Mouse (Mus musculus): ENCODE results near the gene U2af2. TPM values are rescaled to one million over a fixed set of nuclear protein-coding genes. Genes with fewer than 3 reads are reported as not detected.

Gene U2af2
- polyA plus RNA-seq, 1 experiment = 534 TPM

DNA sequence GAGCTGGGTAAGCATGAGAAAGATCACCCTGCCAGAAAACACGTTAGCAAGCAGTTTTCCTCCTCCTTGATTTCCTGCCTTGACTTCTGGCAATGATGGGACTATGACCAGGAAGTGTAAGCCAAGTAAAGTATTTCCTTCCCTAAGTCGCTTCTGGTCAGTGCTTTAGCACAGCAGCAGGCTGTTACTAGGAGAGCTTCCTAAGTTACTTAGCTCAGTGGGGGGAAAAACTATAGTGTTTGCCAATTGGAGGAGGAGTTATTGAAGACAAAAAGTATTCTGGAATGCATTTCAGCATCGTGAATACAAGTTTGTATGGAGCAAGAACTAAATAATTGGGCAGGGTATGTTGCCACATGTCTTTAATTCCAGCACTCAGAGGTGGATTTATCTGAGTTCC lies 50.8 kb downstream of the U2af2 start:
- TF ChIP-seq GATA1 (IDR thresholded peaks at IDR 0.05; ENCODE audit: low read length) = no peak

DNA sequence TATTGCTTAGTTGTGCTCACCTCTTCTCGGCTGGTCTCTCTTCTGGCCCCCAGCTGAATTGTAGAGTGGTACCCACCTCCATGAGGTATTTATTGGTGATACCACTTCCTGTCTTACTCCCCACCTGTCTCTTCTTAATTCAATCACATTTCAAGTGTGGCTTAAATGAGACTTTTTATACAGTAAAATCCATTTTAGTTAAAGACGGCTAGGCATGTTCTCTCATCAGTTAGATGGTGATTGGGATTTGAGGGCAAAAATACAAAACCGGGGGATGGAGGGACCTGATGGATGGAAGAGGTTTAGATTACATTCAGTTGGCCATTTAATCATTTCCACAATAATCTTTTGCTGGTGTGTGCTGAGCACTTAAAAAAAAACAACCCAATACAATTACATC lies 54.9 kb downstream of the U2af2 start, which contains the start of gene Rfpl4:
Gene Rfpl4 (minus strand): TSS at position 101 of the 400 bp plus-strand sequence.
- no peak for TF ChIP-seq GATA1 (IDR thresholded peaks at IDR 0.05; ENCODE audit: low read length)

DNA sequence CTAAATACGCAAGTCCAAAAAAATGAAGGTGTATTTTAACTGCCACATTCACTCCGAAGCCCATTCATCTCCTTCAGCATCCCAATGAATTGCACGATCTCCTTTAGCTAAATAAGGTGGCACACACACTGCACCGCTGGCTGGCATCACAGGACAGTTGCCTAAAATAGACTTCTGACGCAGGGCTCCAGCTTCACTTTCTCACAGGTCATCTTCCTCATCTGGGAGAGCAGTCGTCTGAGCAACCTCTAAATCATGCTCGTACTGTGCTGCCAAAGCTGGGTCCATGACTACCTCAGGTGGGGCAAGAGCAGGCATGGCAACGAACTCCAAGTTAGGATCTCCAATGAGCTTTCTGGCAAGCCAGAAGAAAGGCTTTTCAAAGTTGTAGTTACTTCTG lies 63.1 kb downstream of the U2af2 start:
- no peak for TF ChIP-seq GATA1 (IDR thresholded peaks at IDR 0.05; ENCODE audit: low read length)

DNA sequence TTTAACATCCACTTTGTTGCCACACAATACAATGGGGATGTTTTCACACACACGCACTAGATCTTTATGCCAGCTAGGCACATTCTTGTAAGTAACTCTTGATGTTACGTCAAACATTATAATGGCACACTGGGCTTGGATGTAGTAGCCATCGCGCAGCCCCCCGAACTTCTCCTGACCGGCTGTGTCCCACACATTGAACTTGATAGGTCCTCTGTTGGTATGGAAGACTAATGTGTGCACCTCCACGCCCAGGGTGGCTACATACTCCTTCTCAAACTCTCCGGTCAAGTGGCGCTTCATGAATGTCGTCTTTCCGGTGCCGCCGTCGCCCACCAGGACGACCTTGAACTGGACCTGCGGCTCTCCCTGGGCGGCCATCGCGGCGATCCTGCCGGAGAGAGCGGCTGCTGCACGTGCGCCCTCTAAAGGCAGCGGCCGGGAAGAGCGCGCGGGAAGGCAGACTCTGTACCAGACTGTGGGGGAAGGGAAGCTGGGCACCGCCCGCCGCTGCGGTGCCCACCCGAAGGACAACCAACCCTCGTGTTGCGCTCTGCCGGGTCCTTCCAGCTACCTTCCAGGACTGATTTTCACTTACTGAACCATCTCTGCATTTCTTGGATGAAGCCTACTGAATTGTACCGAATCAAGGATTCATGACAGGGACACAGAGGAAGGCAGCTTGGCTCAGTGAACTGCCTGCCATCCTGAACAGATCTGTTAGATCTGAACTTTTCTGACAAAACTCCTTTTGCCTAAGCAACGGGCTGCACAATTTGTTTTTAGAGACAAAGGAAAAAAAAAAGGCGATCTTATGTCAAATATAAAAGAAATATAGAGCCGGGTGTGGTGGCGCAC lies 63.8 kb downstream of the U2af2 start, which contains the start of gene Rasl2-9:
Gene Rasl2-9 (minus strand): TSS at position 402 of the 858 bp plus-strand sequence.
- TF ChIP-seq GATA1 (IDR thresholded peaks at IDR 0.05; ENCODE audit: low read length) = no peak

Other genes starting within 250 kb of the U2af2 start
- 434 and 528 TPM in 2 replicates for gene Ube2s, start 249.6 kb upstream of the U2af2 start, polyA plus RNA-seq (2012)
- gene Shisa7, start 217.4 kb upstream of the U2af2 start, polyA plus RNA-seq (2012) = not detected in 2 replicates
- 11.3 and 13.0 TPM in 2 replicates for gene Isoc2b, start 191.9 kb upstream of the U2af2 start, polyA plus RNA-seq (2012)
- 10.8 and 31.1 TPM in 2 replicates for gene Isoc2a, start 185.0 kb upstream of the U2af2 start, polyA plus RNA-seq (2012)
- gene Gm36210, start 155.6 kb upstream of the U2af2 start, polyA plus RNA-seq (2012) = not detected in 2 replicates
- 57.2 and 60.0 TPM in 2 replicates for gene Zfp628, start 146.9 kb upstream of the U2af2 start, polyA plus RNA-seq (2012)
- 1.8 TPM in 2 replicates for gene Nat14, start 140.1 kb upstream of the U2af2 start, polyA plus RNA-seq (2012)
- gene Ssc5d, start 136.4 kb upstream of the U2af2 start, polyA plus RNA-seq (2012) = 0.05 TPM in 2 replicates
- not detected in 2 replicates for gene Sbk2, start 97.7 kb upstream of the U2af2 start, polyA plus RNA-seq (2012)
- gene Sbk3, start 91.0 kb upstream of the U2af2 start, polyA plus RNA-seq (2012) = not detected in 2 replicates
- gene Zfp579, start 66.0 kb upstream of the U2af2 start, polyA plus RNA-seq (2012) = 0.04 and 0.05 TPM in 2 replicates
- gene Zfp524, start 47.7 kb upstream of the U2af2 start, polyA plus RNA-seq (2012) = 56.5 and 78.4 TPM in 2 replicates
- gene Fiz1, start 47.4 kb upstream of the U2af2 start, polyA plus RNA-seq (2012) = 91.3 and 107 TPM in 2 replicates
- gene Gm44973, start 46.6 kb upstream of the U2af2 start, polyA plus RNA-seq (2012) = 15.3 TPM in 1 of 2 replicates, not detected in the other
- 146 and 194 TPM in 2 replicates for gene Zfp865, start 41.8 kb upstream of the U2af2 start, polyA plus RNA-seq (2012)
- gene Ccdc106, start 41.6 kb upstream of the U2af2 start, polyA plus RNA-seq (2012) = 0.64 and 0.82 TPM in 2 replicates
- gene 4632433K11Rik, start 28.0 kb upstream of the U2af2 start, polyA plus RNA-seq (2012) = not detected in 2 replicates
- 2.9 and 3.1 TPM in 2 replicates for gene Zfp784, start 23.7 kb upstream of the U2af2 start, polyA plus RNA-seq (2012)
- 0.73 and 0.90 TPM in 2 replicates for gene Zfp580, start 10.6 kb upstream of the U2af2 start, polyA plus RNA-seq (2012)
- 1,467 and 1,596 TPM in 2 replicates for gene Epn1, start 18.1 kb downstream of the U2af2 start, polyA plus RNA-seq (2012)
- not detected in 2 replicates for gene Rfpl4, start 54.8 kb downstream of the U2af2 start, polyA plus RNA-seq (2012)
- gene Rasl2-9, start 63.8 kb downstream of the U2af2 start, polyA plus RNA-seq (2012) = 0.44 and 0.48 TPM in 2 replicates
- not detected in 2 replicates for gene Vmn1r55, start 87.5 kb downstream of the U2af2 start, polyA plus RNA-seq (2012)
- not detected in 2 replicates for gene Vmn1r56, start 134.6 kb downstream of the U2af2 start, polyA plus RNA-seq (2012)
- not detected in 2 replicates for gene Vmn1r57, start 156.3 kb downstream of the U2af2 start, polyA plus RNA-seq (2012)

Measured in G1E-ER4 (cell line).